Mouse (Mus musculus) kidney, adult 2 months (tissue): Measurements from ENCODE around the gene Znrf4.

Source experiments
- CTCF ChIP-seq: fragments of 200-500 bp; conservative IDR thresholded peaks from 2 replicates; pipeline ENCODE4 v1.5.1; 2011; ENCODE audit warnings: low read depth, mild to moderate bottlenecking, control low read depth, low read length, moderate library complexity, mixed read lengths; ENCODE audit not compliant: insufficient read depth, insufficient read length
- POLR2A ChIP-seq: fragments of 200-500 bp; IDR thresholded peaks from one replicate; pipeline ENCODE4 v1.6.1; 2011; ENCODE audit warnings: low read depth, low read length, control low read depth

DNA sequence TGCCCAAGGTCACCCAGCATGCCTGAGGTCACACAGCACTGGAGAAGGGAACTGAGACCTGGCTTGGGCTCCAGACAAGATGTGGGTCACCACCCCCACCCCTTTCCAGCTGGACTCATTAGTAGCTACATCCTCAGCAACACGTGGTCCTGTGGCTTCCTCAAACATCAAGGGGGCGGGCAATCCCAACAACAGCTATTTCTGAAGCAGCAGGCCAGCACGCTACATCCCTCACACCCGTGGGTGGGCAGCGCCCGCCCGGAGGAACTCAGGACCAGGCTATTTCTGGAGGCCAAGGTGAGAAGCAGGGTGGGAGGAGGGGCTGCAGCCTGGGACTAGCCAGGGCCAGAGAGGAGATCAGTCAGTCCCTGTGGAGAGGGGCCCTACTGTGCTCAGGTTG, 43.4 kb downstream of the Znrf4 start:
- TF ChIP-seq CTCF = no peak
- no peak for TF ChIP-seq POLR2A
